Mouse (Mus musculus) frontal cortex, adult (tissue): ENCODE measurements around the gene Crabp2.
A peak's percentile ranks its signal among the peaks of the same experiment; 100 is the strongest.

Experiments
- ATAC-seq: cut with Nextera tagmentation; 2 replicates; pipeline ENCODE4 v1.9.2; 2017; ENCODE audit warnings: mild to moderate bottlenecking, moderate library complexity, mixed read lengths; ENCODE audit not compliant: low TSS enrichment

The Crabp2 gene

GRCm38 (mm10) chr3:87927452-87927851, 21.0 kb upstream of the Crabp2 start:
- ATAC-seq: no peak

GRCm38 (mm10) chr3:87929341-87930077, 19.0 kb upstream of the Crabp2 start:
- ATAC-seq: no peak; the same call in 1 of the 2 replicates

GRCm38 (mm10) chr3:87930078-87930795, 18.2 kb upstream of the Crabp2 start, which contains the start of the genes Isg20l2 and Rrnad1:
Gene Isg20l2, plus strand, starts transcription at chr3:87930314.
Gene Rrnad1, minus strand, starts transcription at chr3:87930717.
- ATAC-seq: peak; percentile 92

- ATAC-seq: no peak
These were observed 14.4 kb upstream of the Crabp2 start for GRCm38 (mm10) chr3:87934026-87934425.

- no peak for ATAC-seq
These were observed 14.0 kb upstream of the Crabp2 start for GRCm38 (mm10) chr3:87934501-87934900.

GRCm38 (mm10) chr3:87935201-87935600, 13.3 kb upstream of the Crabp2 start:
- ATAC-seq: no peak

GRCm38 (mm10) chr3:87935776-87936175, 12.7 kb upstream of the Crabp2 start:
- ATAC-seq: peak; percentile 83

- no peak for ATAC-seq
These were observed 7.9 kb upstream of the Crabp2 start for GRCm38 (mm10) chr3:87940611-87941010.

GRCm38 (mm10) chr3:87942471-87942870, 6.0 kb upstream of the Crabp2 start:
- no peak for ATAC-seq

GRCm38 (mm10) chr3:87943586-87943985, 4.9 kb upstream of the Crabp2 start:
- no peak for ATAC-seq

- ATAC-seq: no peak
These were observed 3.4 kb upstream of the Crabp2 start for GRCm38 (mm10) chr3:87944838-87945600.

GRCm38 (mm10) chr3:87945781-87946540, 2.5 kb upstream of the Crabp2 start:
- no peak for ATAC-seq

GRCm38 (mm10) chr3:87946541-87946860, 2.0 kb upstream of the Crabp2 start:
- ATAC-seq: no peak

- peak; percentile 43; the same call in 1 of the 2 replicates for ATAC-seq
These were observed 1.2 kb upstream of the Crabp2 start for GRCm38 (mm10) chr3:87947056-87947810.

GRCm38 (mm10) chr3:87947811-87948199, 661 bp upstream of the Crabp2 start:
- no peak for ATAC-seq

- ATAC-seq: no peak
These were observed 944 bp downstream of the Crabp2 start for GRCm38 (mm10) chr3:87949266-87949954.

- no peak for ATAC-seq
These were observed 1.6 kb downstream of the Crabp2 start for GRCm38 (mm10) chr3:87949955-87950515.

- no peak for ATAC-seq
These were observed 3.5 kb downstream of the Crabp2 start for GRCm38 (mm10) chr3:87951946-87952345.

GRCm38 (mm10) chr3:87952440-87952839, 4.0 kb downstream of the Crabp2 start:
- no peak for ATAC-seq

- ATAC-seq: no peak
These were observed 9.6 kb downstream of the Crabp2 start for GRCm38 (mm10) chr3:87958056-87958455.
